Mouse (Mus musculus): Measurements from ENCODE around the gene Prss48. TPM values are rescaled to one million over a fixed set of nuclear protein-coding genes. Genes with fewer than 3 reads are reported as not detected.
"Not testable (repeated sequence)": the region's sequence is repeated elsewhere in the genome, so short reads cannot be mapped to it uniquely, and the experiment has no call there.

Gene Prss48
- polyA plus RNA-seq, 1 experiment = not detected

- 0 out of 2 replicates have a peak, but pooled peaks cover 2% of the 10 kb centered on the region for H3K4me1 ChIP-seq (ENCODE audit: control insufficient read depth, insufficient read depth, low read length)
- H3K4me3 ChIP-seq (ENCODE audit: insufficient read depth, low read length) = no peak overlapping the region
- no peak overlapping the region for H3K27ac ChIP-seq (ENCODE audit: insufficient read depth, low read length)
- no peak for TF ChIP-seq CTCF (IDR thresholded peaks at IDR 0.05; ENCODE audit: borderline replicate concordance, insufficient read depth, low read length)
- no peak for TF ChIP-seq POLR2A (IDR thresholded peaks at IDR 0.05; ENCODE audit: low read depth, low read length)
Observed at GRCm38 (mm10) chr3:86010618-86011017, 8.3 kb upstream of the Prss48 start.

- no peaks in the 10 kb centered on the region for H3K4me1 ChIP-seq (ENCODE audit: control insufficient read depth, insufficient read depth, low read length)
- no peak overlapping the region for H3K4me3 ChIP-seq (ENCODE audit: insufficient read depth, low read length)
- TF ChIP-seq POLR2A (IDR thresholded peaks at IDR 0.05; ENCODE audit: low read depth, low read length) = no peak
- no peak for TF ChIP-seq CTCF (IDR thresholded peaks at IDR 0.05; ENCODE audit: borderline replicate concordance, insufficient read depth, low read length)
- no peak overlapping the region for H3K27ac ChIP-seq (ENCODE audit: insufficient read depth, low read length)
Observed at GRCm38 (mm10) chr3:86004751-86005150, 2.5 kb upstream of the Prss48 start.

GRCm38 (mm10) chr3:86002940-86003339 is 649 bp upstream of the Prss48 start:
- H3K4me3 ChIP-seq (ENCODE audit: insufficient read depth, low read length) = no peak overlapping the region
- TF ChIP-seq CTCF (IDR thresholded peaks at IDR 0.05; ENCODE audit: borderline replicate concordance, insufficient read depth, low read length) (no peak), POLR2A (IDR thresholded peaks at IDR 0.05; ENCODE audit: low read depth, low read length) (no peak)
- no peaks in the 10 kb centered on the region for H3K4me1 ChIP-seq (ENCODE audit: control insufficient read depth, insufficient read depth, low read length)
- no peak overlapping the region for H3K27ac ChIP-seq (ENCODE audit: insufficient read depth, low read length)

DNA sequence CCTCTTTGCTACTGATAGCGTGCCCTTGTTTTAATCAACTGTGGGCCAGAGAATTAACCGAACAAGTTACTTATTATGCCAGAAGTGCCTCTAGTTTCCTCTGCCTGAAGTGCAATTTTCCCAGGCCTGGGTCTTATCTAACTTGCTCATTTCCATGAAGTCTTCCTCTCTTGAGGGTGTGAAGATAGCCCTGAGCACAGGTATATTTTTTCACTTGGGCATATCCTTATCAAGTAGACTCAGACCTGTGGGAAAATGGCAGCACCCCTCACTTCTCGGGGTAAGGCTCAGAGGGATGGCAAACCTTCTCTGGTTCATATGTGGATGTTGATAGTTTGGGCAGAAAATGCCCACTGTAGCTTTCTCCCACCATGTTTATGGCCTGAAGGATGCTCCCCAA is 1.0 kb downstream of the Prss48 start:
- Histone ChIP-seq H3K4me3 (ENCODE audit: insufficient read depth, low read length) (no peak overlapping the region), H3K4me1 (ENCODE audit: control insufficient read depth, insufficient read depth, low read length) (no peaks in the 10 kb centered on the region), H3K27ac (ENCODE audit: insufficient read depth, low read length) (no peak overlapping the region)
- TF ChIP-seq CTCF (IDR thresholded peaks at IDR 0.05; ENCODE audit: borderline replicate concordance, insufficient read depth, low read length) (no peak), POLR2A (IDR thresholded peaks at IDR 0.05; ENCODE audit: low read depth, low read length) (no peak)

GRCm38 (mm10) chr3:85994645-85995044 is 7.6 kb downstream of the Prss48 start:
- Histone ChIP-seq H3K4me1 (ENCODE audit: control insufficient read depth, insufficient read depth, low read length) (no peaks in the 10 kb centered on the region), H3K4me3 (ENCODE audit: insufficient read depth, low read length) (no peak overlapping the region), H3K27ac (ENCODE audit: insufficient read depth, low read length) (no peak overlapping the region)
- TF ChIP-seq CTCF (IDR thresholded peaks at IDR 0.05; ENCODE audit: borderline replicate concordance, insufficient read depth, low read length) = no peak
- no peak for TF ChIP-seq POLR2A (IDR thresholded peaks at IDR 0.05; ENCODE audit: low read depth, low read length)

- Histone ChIP-seq H3K27ac (ENCODE audit: insufficient read depth, low read length) (no peak overlapping the region), H3K4me1 (ENCODE audit: control insufficient read depth, insufficient read depth, low read length) (no peaks in the 10 kb centered on the region), H3K4me3 (ENCODE audit: insufficient read depth, low read length) (no peak overlapping the region)
- no peak for TF ChIP-seq POLR2A (IDR thresholded peaks at IDR 0.05; ENCODE audit: low read depth, low read length)
- TF ChIP-seq CTCF (IDR thresholded peaks at IDR 0.05; ENCODE audit: borderline replicate concordance, insufficient read depth, low read length) = no peak
Observed at GRCm38 (mm10) chr3:85993744-85994143, 8.5 kb downstream of the Prss48 start.

DNA sequence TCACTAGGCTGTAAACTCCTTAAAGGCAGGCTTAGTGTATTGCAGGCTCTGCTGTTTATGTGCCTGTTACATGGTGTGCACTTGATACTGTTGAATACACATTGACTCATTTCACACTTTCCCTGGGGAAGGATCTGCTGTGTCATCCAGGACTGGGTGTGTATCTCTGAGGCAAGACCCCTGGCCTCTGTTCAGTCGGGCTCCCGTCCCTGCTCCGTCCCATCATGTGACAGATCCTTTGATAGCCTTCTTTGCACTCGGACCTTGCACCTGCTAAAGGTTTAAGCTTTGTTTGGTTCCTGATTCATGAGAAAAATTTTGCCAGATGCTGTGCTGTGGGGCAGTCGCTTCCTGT is 10.5 kb downstream of the Prss48 start:
- TF ChIP-seq POLR2A (IDR thresholded peaks at IDR 0.05; ENCODE audit: low read depth, low read length) (no peak), CTCF (IDR thresholded peaks at IDR 0.05; ENCODE audit: borderline replicate concordance, insufficient read depth, low read length) (no peak)

GRCm38 (mm10) chr3:85991140-85991801 is 11.0 kb downstream of the Prss48 start:
- TF ChIP-seq CTCF (IDR thresholded peaks at IDR 0.05; ENCODE audit: borderline replicate concordance, insufficient read depth, low read length) (no peak), POLR2A (IDR thresholded peaks at IDR 0.05; ENCODE audit: low read depth, low read length) (no peak)
- Histone ChIP-seq H3K27ac (ENCODE audit: insufficient read depth, low read length) (no peak overlapping the region), H3K4me1 (ENCODE audit: control insufficient read depth, insufficient read depth, low read length) (no peaks in the 10 kb centered on the region), H3K4me3 (ENCODE audit: insufficient read depth, low read length) (no peak overlapping the region)

More for the DNA sequence above, 10.5 kb downstream of the Prss48 start:
- Histone ChIP-seq H3K27ac (ENCODE audit: insufficient read depth, low read length) (no peak overlapping the region), H3K4me1 (ENCODE audit: control insufficient read depth, insufficient read depth, low read length) (no peaks in the 10 kb centered on the region), H3K4me3 (ENCODE audit: insufficient read depth, low read length) (no peak overlapping the region)

- no peak overlapping the region for H3K4me3 ChIP-seq (ENCODE audit: insufficient read depth, low read length)
- no peak for TF ChIP-seq POLR2A (IDR thresholded peaks at IDR 0.05; ENCODE audit: low read depth, low read length)
- TF ChIP-seq CTCF (IDR thresholded peaks at IDR 0.05; ENCODE audit: borderline replicate concordance, insufficient read depth, low read length) = no peak
- no peak overlapping the region for H3K27ac ChIP-seq (ENCODE audit: insufficient read depth, low read length)
- no peaks in the 10 kb centered on the region for H3K4me1 ChIP-seq (ENCODE audit: control insufficient read depth, insufficient read depth, low read length)
Observed at GRCm38 (mm10) chr3:85987225-85987624, 15.1 kb downstream of the Prss48 start.

GRCm38 (mm10) chr3:85984537-85984936 is 17.8 kb downstream of the Prss48 start:
- no peak overlapping the region for H3K4me3 ChIP-seq (ENCODE audit: insufficient read depth, low read length)
- no peak overlapping the region for H3K27ac ChIP-seq (ENCODE audit: insufficient read depth, low read length)
- TF ChIP-seq CTCF (IDR thresholded peaks at IDR 0.05; ENCODE audit: borderline replicate concordance, insufficient read depth, low read length) = no peak
- TF ChIP-seq POLR2A (IDR thresholded peaks at IDR 0.05; ENCODE audit: low read depth, low read length) = no peak
- peaks cover 3% of the 10 kb centered on the region for H3K4me1 ChIP-seq (ENCODE audit: control insufficient read depth, insufficient read depth, low read length)

GRCm38 (mm10) chr3:85981761-85982160 is 20.5 kb downstream of the Prss48 start:
- not testable (repeated sequence) for H3K4me3 ChIP-seq (ENCODE audit: insufficient read depth, low read length); H3K27ac ChIP-seq (ENCODE audit: insufficient read depth, low read length); H3K4me1 ChIP-seq (ENCODE audit: control insufficient read depth, insufficient read depth, low read length)
